ENCODE assay signal across 22 mouse cellular contexts in the genomic region with DNA sequence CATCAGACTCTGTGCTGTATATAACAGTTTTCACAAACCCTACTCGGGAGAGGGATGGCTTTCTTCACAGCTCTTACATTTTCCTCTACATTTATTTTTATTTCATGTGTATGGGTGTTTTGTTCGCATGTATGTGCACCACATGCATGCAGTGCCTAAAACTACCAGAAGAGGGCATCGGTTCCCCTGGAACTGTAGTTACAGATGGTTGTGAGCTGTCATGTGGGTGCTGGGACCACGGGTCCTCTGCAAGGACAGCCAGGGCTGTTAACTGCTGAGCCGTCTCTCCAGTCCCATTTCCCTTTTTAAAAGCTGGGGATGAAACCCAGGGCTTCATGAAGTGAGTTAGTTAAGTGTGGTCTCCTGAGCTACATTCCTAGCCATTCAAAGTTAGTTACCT. TPM values are rescaled to one million over a fixed set of nuclear protein-coding genes. Genes with fewer than 3 reads are reported as not detected.
A peak's percentile ranks its signal among the peaks of the same experiment; 100 is the strongest.
DNase-seq lines count a peak whose midpoint lies in the region; ATAC-seq and TF ChIP-seq lines count a peak whose summit lies in the region.
"Had no signal": no experiment of that assay in that cellular context is flagged by ENCODE, and none has a peak within 500 bp of the region (broad histone marks: within the 10 kb centered on the region; RNA-seq: fewer than 3 reads in every experiment).

No protein-coding gene starts in this region.

- DNase-seq in forebrain, embryonic 11.5 days (ENCODE audit: low spot score) = peak; percentile 48
- no peak for DNase-seq in forebrain, embryonic 14.5 days (ENCODE audit: low spot score)
- no peak for DNase-seq in liver, postnatal 0 days
- no peak for DNase-seq in liver, embryonic 11.5 days (ENCODE audit: low spot score)
- DNase-seq in B cell, adult 2 months = peak; percentile 23 to 26
- peak; percentile 26 for DNase-seq in naive thymus-derived CD4-positive, alpha-beta T cell, adult 2 months (ENCODE audit: low read depth)
- DNase-seq in thymus, postnatal 36 days = no peak
- no peak for DNase-seq in limb, embryonic 10.5 days (ENCODE audit: low spot score)
- DNase-seq: adrenal gland, adult 2 months; cerebellum, adult 11 months; embryo, embryonic 11 days; left cerebral cortex, postnatal 4 days; thymus, adult 18-20 months had no signal

- H3K9me3 ChIP-seq in forebrain, embryonic 11.5 days (ENCODE audit: control insufficient read depth, low read length) = peaks cover 4% of the 10 kb centered on the region; the same call in 1 of the 2 replicates
- H3K9me3 ChIP-seq in forebrain, embryonic 14.5 days (replicated peaks; ENCODE audit: control insufficient read depth, low read length) = peaks cover 4% of the 10 kb centered on the region; the same call in 1 of the 2 replicates
- peaks cover 12% of the 10 kb centered on the region for H3K9me3 ChIP-seq in liver, postnatal 0 days (ENCODE audit: low read length)
- peaks cover 8% of the 10 kb centered on the region for H3K9me3 ChIP-seq in liver, embryonic 11.5 days (ENCODE audit: control insufficient read depth, low read length)
- H3K9me3 ChIP-seq in limb, embryonic 10.5 days (replicated peaks) = no peaks in the 10 kb centered on the region
- H3K9me3 ChIP-seq: embryonic facial prominence, embryonic 15.5 days; neural tube, embryonic 15.5 days had no signal

- 93% methylated on average over 5 of the region's 5 CpGs for WGBS in forebrain, embryonic 11.5 days
- WGBS in forebrain, embryonic 14.5 days = 97% methylated on average over 5 of the region's 5 CpGs
- 85% methylated on average over 5 of the region's 5 CpGs for WGBS in liver, postnatal 0 days (ENCODE audit: insufficient replicate concordance)
- WGBS in liver, embryonic 11.5 days = 84% methylated on average over 5 of the region's 5 CpGs
- 91% methylated on average over 5 of the region's 5 CpGs for WGBS in limb, embryonic 10.5 days

- H3K4me2 ChIP-seq in forebrain, embryonic 11.5 days (ENCODE audit: low read depth, low read length, severe bottlenecking) = no peak overlapping the region
- H3K4me2 ChIP-seq in forebrain, embryonic 14.5 days (ENCODE audit: low read length) = no peak overlapping the region
- no peak overlapping the region for H3K4me2 ChIP-seq in liver, postnatal 0 days (ENCODE audit: low read depth, low read length)
- H3K4me2 ChIP-seq in liver, embryonic 11.5 days = no peak overlapping the region
- H3K4me2 ChIP-seq: embryonic facial prominence, embryonic 15.5 days; forebrain, embryonic 13.5 days; heart, embryonic 13.5 days; midbrain, embryonic 11.5 days; neural tube, embryonic 15.5 days had no signal

- H3K4me3 ChIP-seq in forebrain, embryonic 11.5 days (ENCODE audit: low read depth, low read length) = no peak overlapping the region
- H3K4me3 ChIP-seq in forebrain, embryonic 14.5 days (ENCODE audit: low read depth, low read length) = no peak overlapping the region
- H3K4me3 ChIP-seq in liver, postnatal 0 days (ENCODE audit: low read depth, low read length) = no peak overlapping the region
- no peak overlapping the region for H3K4me3 ChIP-seq in liver, embryonic 11.5 days (ENCODE audit: low read depth, low read length)
- no peak overlapping the region for H3K4me3 ChIP-seq in limb, embryonic 10.5 days
- H3K4me3 ChIP-seq: embryonic facial prominence, embryonic 15.5 days; forebrain, embryonic 13.5 days; heart, embryonic 13.5 days; layer of hippocampus, adult 2 months; neural tube, embryonic 15.5 days had no signal

- no peak for TF ChIP-seq EP300 in liver, postnatal 0 days (IDR thresholded peaks at IDR 0.05; ENCODE audit: low read depth)

- TF ChIP-seq CTCF in liver, postnatal 0 days (IDR thresholded peaks at IDR 0.05; ENCODE audit: low read depth) = peak; percentile 45

- H3K27ac ChIP-seq in forebrain, embryonic 11.5 days (ENCODE audit: low read depth, low read length) = no peak overlapping the region
- H3K27ac ChIP-seq in forebrain, embryonic 14.5 days (ENCODE audit: low read depth, low read length) = no peak overlapping the region
- no peak overlapping the region for H3K27ac ChIP-seq in liver, postnatal 0 days (ENCODE audit: low read depth)
- H3K27ac ChIP-seq in liver, embryonic 11.5 days (ENCODE audit: low read depth, low read length) = no peak overlapping the region
- H3K27ac ChIP-seq in limb, embryonic 10.5 days = no peak overlapping the region
- H3K27ac ChIP-seq: embryonic facial prominence, embryonic 15.5 days; forebrain, embryonic 13.5 days; heart, embryonic 13.5 days; layer of hippocampus, adult 2 months; macrophage; neural tube, embryonic 15.5 days had no signal

- no peaks in the 10 kb centered on the region for H3K27me3 ChIP-seq in forebrain, embryonic 11.5 days (ENCODE audit: control insufficient read depth, insufficient read depth, low read length)
- no peaks in the 10 kb centered on the region for H3K27me3 ChIP-seq in forebrain, embryonic 14.5 days (replicated peaks; ENCODE audit: control insufficient read depth, insufficient read depth, low read length)
- no peaks in the 10 kb centered on the region for H3K27me3 ChIP-seq in liver, postnatal 0 days (ENCODE audit: insufficient read depth, low read length)
- H3K27me3 ChIP-seq in liver, embryonic 11.5 days (replicated peaks; ENCODE audit: control insufficient read depth, insufficient read depth, low read length) = no peaks in the 10 kb centered on the region
- no peaks in the 10 kb centered on the region for H3K27me3 ChIP-seq in limb, embryonic 10.5 days (ENCODE audit: low read depth, poor library complexity, severe bottlenecking)
- H3K27me3 ChIP-seq: embryonic facial prominence, embryonic 15.5 days; forebrain, embryonic 13.5 days; heart, embryonic 13.5 days; neural tube, embryonic 15.5 days had no signal

- H3K4me1 ChIP-seq in forebrain, embryonic 11.5 days (replicated peaks; ENCODE audit: control insufficient read depth, insufficient read depth, low read length) = no peaks in the 10 kb centered on the region
- no peaks in the 10 kb centered on the region for H3K4me1 ChIP-seq in forebrain, embryonic 14.5 days (ENCODE audit: control insufficient read depth, insufficient read depth, low read length)
- H3K4me1 ChIP-seq in liver, postnatal 0 days (ENCODE audit: insufficient read depth) = no peaks in the 10 kb centered on the region
- H3K4me1 ChIP-seq in liver, embryonic 11.5 days (replicated peaks; ENCODE audit: control insufficient read depth, insufficient read depth, low read length) = no peaks in the 10 kb centered on the region
- peaks cover 4% of the 10 kb centered on the region; the same call in 1 of the 2 replicates for H3K4me1 ChIP-seq in limb, embryonic 10.5 days
- H3K4me1 ChIP-seq: embryonic facial prominence, embryonic 15.5 days; forebrain, embryonic 13.5 days; neural tube, embryonic 15.5 days had no signal

- ATAC-seq in forebrain, embryonic 11.5 days (replicated peaks; ENCODE audit: low FRiP score) = no peak
- ATAC-seq in forebrain, embryonic 14.5 days = no peak
- no peak for ATAC-seq in liver, postnatal 0 days
- ATAC-seq in liver, embryonic 11.5 days (replicated peaks; ENCODE audit: low FRiP score) = no peak
- ATAC-seq: forebrain, embryonic 13.5 days; inflammation-experienced regulatory T-cells, adult 6 months had no signal

- H3K36me3 ChIP-seq in forebrain, embryonic 11.5 days (ENCODE audit: control insufficient read depth, insufficient read depth, low read length) = no peaks in the 10 kb centered on the region
- no peaks in the 10 kb centered on the region for H3K36me3 ChIP-seq in forebrain, embryonic 14.5 days (ENCODE audit: control insufficient read depth, insufficient read depth, low read length)
- H3K36me3 ChIP-seq in liver, postnatal 0 days (replicated peaks; ENCODE audit: insufficient read depth, low read length) = peaks cover 4% of the 10 kb centered on the region
- no peaks in the 10 kb centered on the region; the same call in 1 of the 2 replicates for H3K36me3 ChIP-seq in liver, embryonic 11.5 days (ENCODE audit: control insufficient read depth, insufficient read depth, low read length)
- no peaks in the 10 kb centered on the region for H3K36me3 ChIP-seq in limb, embryonic 10.5 days
- H3K36me3 ChIP-seq: G1E; neural tube, embryonic 15.5 days had no signal

- no peak overlapping the region for H3K9ac ChIP-seq in forebrain, embryonic 11.5 days (ENCODE audit: low read length)
- H3K9ac ChIP-seq in forebrain, embryonic 14.5 days (ENCODE audit: low read length) = no peak overlapping the region
- H3K9ac ChIP-seq in liver, postnatal 0 days (replicated peaks) = no peak overlapping the region
- H3K9ac ChIP-seq in liver, embryonic 11.5 days (ENCODE audit: low read depth, low read length) = no peak overlapping the region
- H3K9ac ChIP-seq: embryonic facial prominence, embryonic 15.5 days; forebrain, embryonic 13.5 days; heart, embryonic 13.5 days; neural tube, embryonic 15.5 days had no signal

RNA-seq across cellular contexts. Expression of gene Rfxap, which starts 12.2 kb away (rescaled TPM):
- polyA plus RNA-seq in forebrain, embryonic 11.5 days (2014; fragmentation: Nextera tagmentation; extraction: Ambion mirVana) = 57.6 and 65.6 TPM in 2 replicates
- 40.7 and 43.8 TPM in 2 replicates for polyA plus RNA-seq in forebrain, embryonic 14.5 days (2014; fragmentation: Nextera tagmentation; extraction: Ambion mirVana)
- 12.8 and 16.6 TPM in 2 replicates for polyA plus RNA-seq in liver, postnatal 0 days (2015; fragmentation: Nextera tagmentation; extraction: Ambion mirVana)
- 38.1 and 38.7 TPM in 2 replicates for polyA plus RNA-seq in liver, embryonic 11.5 days (2014; fragmentation: Nextera tagmentation; extraction: Ambion mirVana)
- polyA plus RNA-seq in limb, embryonic 10.5 days (2016; fragmentation: Nextera tagmentation; extraction: Ambion mirVana) = 35.0 and 35.4 TPM in 2 replicates

RNA-seq across cellular contexts. Expression of gene Smad9, which starts 40.0 kb away (rescaled TPM):
- polyA plus RNA-seq in forebrain, embryonic 11.5 days (2014; fragmentation: Nextera tagmentation; extraction: Ambion mirVana) = 0.32 and 0.33 TPM in 2 replicates
- polyA plus RNA-seq in forebrain, embryonic 14.5 days (2014; fragmentation: Nextera tagmentation; extraction: Ambion mirVana) = 0.17 and 0.30 TPM in 2 replicates
- polyA plus RNA-seq in liver, postnatal 0 days (2015; fragmentation: Nextera tagmentation; extraction: Ambion mirVana) = 0.86 and 1.4 TPM in 2 replicates
- polyA plus RNA-seq in liver, embryonic 11.5 days (2014; fragmentation: Nextera tagmentation; extraction: Ambion mirVana) = 0.51 and 0.66 TPM in 2 replicates
- 0.23 and 0.26 TPM in 2 replicates for polyA plus RNA-seq in limb, embryonic 10.5 days (2016; fragmentation: Nextera tagmentation; extraction: Ambion mirVana)
- polyA plus RNA-seq: G1E; inflammation-experienced regulatory T-cells, adult 6 months; macrophage had no signal

Comparison
In these comparisons a context has a peak if more than half of its experiments do, and no peak if none do; other contexts are left out.
1. DNase-seq: peak in forebrain, embryonic 11.5 days (single experiment), B cell, adult 2 months (2 of 2) and naive thymus-derived CD4-positive, alpha-beta T cell, adult 2 months (single experiment); none in forebrain, embryonic 14.5 days (single experiment), liver, postnatal 0 days (single experiment), liver, embryonic 11.5 days (single experiment), thymus, postnatal 36 days (0 of 2) and limb, embryonic 10.5 days (single experiment).